Mouse (Mus musculus): ENCODE measurements at regions not wholly inside any gene's neighbourhood (a gene's known extent, or its start where the extent isn't known, plus 50 kb on each side); places are given as distances from the start of the nearest gene placed in this dataset.
"Not testable (repeated sequence)": the region's sequence is repeated elsewhere in the genome, so short reads cannot be mapped to it uniquely, and the experiment has no call there.

DNA sequence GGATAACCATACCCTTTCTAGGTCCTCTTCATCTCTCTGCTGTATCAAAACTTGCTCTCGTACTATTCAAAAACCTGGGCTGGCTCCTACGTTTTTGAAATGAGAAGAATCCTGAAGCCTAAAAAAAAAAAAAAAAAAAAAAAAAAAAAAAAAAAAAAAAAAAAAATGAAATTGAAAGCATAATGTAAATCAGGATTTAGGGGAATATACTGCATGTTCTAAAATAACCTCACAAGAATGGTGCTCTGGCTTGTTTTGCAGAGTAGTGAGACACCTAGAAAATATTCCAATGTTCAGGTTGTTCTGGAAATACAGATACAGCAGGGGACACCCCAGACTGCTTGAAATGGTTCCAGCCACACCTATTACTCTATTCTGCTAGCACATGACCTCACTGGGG is 442.0 kb downstream of the Lmo7 start:
- TF ChIP-seq CTCF (IDR thresholded peaks at IDR 0.05; ENCODE audit: low read depth) (no peak), EP300 (optimal IDR thresholded peaks at IDR 0.05) (no peak)
- no peaks in the 10 kb centered on the region for H3K36me3 ChIP-seq (ENCODE audit: control insufficient read depth, insufficient read depth, low read length)
- no peak overlapping the region for H3K27ac ChIP-seq (replicated peaks)
- no peaks in the 10 kb centered on the region for H3K27me3 ChIP-seq (ENCODE audit: control insufficient read depth, insufficient read depth, low read length)
- no peak for ATAC-seq (ENCODE audit: low FRiP score, low TSS enrichment)
- H3K4me3 ChIP-seq (ENCODE audit: low read depth, low read length) = no peak overlapping the region
- H3K4me2 ChIP-seq (replicated peaks; ENCODE audit: low read depth) = no peak overlapping the region
- WGBS = 80% methylated on average over 2 of the region's 2 CpGs
- H3K9ac ChIP-seq (ENCODE audit: low read length) = no peak overlapping the region
- no peak for DNase-seq (ENCODE audit: low spot score)
- H3K4me1 ChIP-seq (replicated peaks; ENCODE audit: control insufficient read depth, insufficient read depth) = no peaks in the 10 kb centered on the region
- H3K9me3 ChIP-seq (ENCODE audit: control insufficient read depth, low read length) = no peaks in the 10 kb centered on the region

GRCm38 (mm10) chr14:102161291-102162284 is 431.8 kb downstream of the Lmo7 start:
- Histone ChIP-seq H3K9ac (ENCODE audit: low read length) (no peak overlapping the region), H3K27ac (replicated peaks) (no peak overlapping the region), H3K9me3 (ENCODE audit: control insufficient read depth, low read length) (no peaks in the 10 kb centered on the region), H3K36me3 (ENCODE audit: control insufficient read depth, insufficient read depth, low read length) (no peaks in the 10 kb centered on the region), H3K27me3 (ENCODE audit: control insufficient read depth, insufficient read depth, low read length) (no peaks in the 10 kb centered on the region), H3K4me1 (replicated peaks; ENCODE audit: control insufficient read depth, insufficient read depth) (no peaks in the 10 kb centered on the region), H3K4me2 (replicated peaks; ENCODE audit: low read depth) (no peak overlapping the region), H3K4me3 (ENCODE audit: low read depth, low read length) (no peak overlapping the region)
- ATAC-seq (ENCODE audit: low FRiP score, low TSS enrichment) = no peak
- WGBS = 69% methylated on average over 3 of the region's 3 CpGs
- TF ChIP-seq CTCF (IDR thresholded peaks at IDR 0.05; ENCODE audit: low read depth) = no peak
- no peak for TF ChIP-seq EP300 (optimal IDR thresholded peaks at IDR 0.05)
- no peak for DNase-seq (ENCODE audit: low spot score)

DNA sequence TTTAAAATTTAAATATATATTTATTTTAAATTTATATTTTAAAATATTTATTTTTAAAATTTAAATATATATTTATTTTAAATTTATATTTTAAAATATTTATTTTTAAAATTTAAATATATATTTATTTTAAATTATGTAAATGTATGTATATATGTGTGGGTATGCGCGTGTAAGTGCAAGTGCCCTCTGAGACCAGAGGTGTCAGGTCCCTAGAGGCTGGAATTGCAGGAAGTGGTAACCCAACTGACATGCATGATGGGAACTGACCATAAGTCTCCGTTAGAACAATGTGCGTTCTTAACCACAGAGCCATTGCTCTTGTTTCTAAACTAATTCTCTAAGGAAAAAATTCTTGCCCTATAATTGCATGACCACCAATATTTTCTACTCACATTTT is 420.7 kb downstream of the Lmo7 start:
- H3K9me3 ChIP-seq (ENCODE audit: control insufficient read depth, low read length); H3K27ac ChIP-seq (replicated peaks); H3K36me3 ChIP-seq (ENCODE audit: control insufficient read depth, insufficient read depth, low read length); H3K4me2 ChIP-seq (replicated peaks; ENCODE audit: low read depth); H3K27me3 ChIP-seq (ENCODE audit: control insufficient read depth, insufficient read depth, low read length); H3K9ac ChIP-seq (ENCODE audit: low read length); H3K4me1 ChIP-seq (replicated peaks; ENCODE audit: control insufficient read depth, insufficient read depth); H3K4me3 ChIP-seq (ENCODE audit: low read depth, low read length); ATAC-seq (ENCODE audit: low FRiP score, low TSS enrichment); DNase-seq (ENCODE audit: low spot score): not testable (repeated sequence)
- 95% methylated on average over 4 of the region's 4 CpGs for WGBS

- ATAC-seq (ENCODE audit: low FRiP score, low TSS enrichment) (no peak), DNase-seq (ENCODE audit: low spot score) (no peak)
- no peaks in the 10 kb centered on the region for H3K27me3 ChIP-seq (ENCODE audit: control insufficient read depth, insufficient read depth, low read length)
- no peaks in the 10 kb centered on the region for H3K4me1 ChIP-seq (replicated peaks; ENCODE audit: control insufficient read depth, insufficient read depth)
- H3K27ac ChIP-seq (replicated peaks) = no peak overlapping the region
- no peaks in the 10 kb centered on the region for H3K9me3 ChIP-seq (ENCODE audit: control insufficient read depth, low read length)
- H3K4me2 ChIP-seq (replicated peaks; ENCODE audit: low read depth) = no peak overlapping the region
- H3K4me3 ChIP-seq (ENCODE audit: low read depth, low read length) = no peak overlapping the region
- no peaks in the 10 kb centered on the region for H3K36me3 ChIP-seq (ENCODE audit: control insufficient read depth, insufficient read depth, low read length)
- WGBS = 34% methylated on average over 2 of the region's 2 CpGs
- TF ChIP-seq EP300 (optimal IDR thresholded peaks at IDR 0.05) (no peak), CTCF (IDR thresholded peaks at IDR 0.05; ENCODE audit: low read depth) (no peak)
- no peak overlapping the region for H3K9ac ChIP-seq (ENCODE audit: low read length)
These were observed 413.0 kb downstream of the Lmo7 start for GRCm38 (mm10) chr14:102142720-102143119.

DNA sequence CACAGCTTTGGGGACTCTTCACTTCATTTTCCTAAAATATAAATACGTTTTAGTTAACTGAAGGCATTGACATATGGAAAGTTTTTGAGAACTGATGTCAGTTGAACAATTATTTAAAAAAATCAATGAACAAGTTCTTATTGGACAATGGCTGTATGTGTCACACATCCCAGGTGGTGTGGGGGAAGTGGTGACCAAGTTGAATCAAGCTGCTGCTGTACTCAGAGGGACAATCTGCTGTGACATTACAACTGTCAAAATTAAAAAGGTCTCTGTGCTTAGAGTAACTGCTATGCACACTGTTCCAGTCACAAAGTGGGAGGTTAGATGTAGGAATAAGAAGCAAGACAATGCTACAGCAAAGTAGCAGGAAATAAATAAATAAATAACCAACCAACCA is 409.2 kb downstream of the Lmo7 start:
- Histone ChIP-seq H3K27me3 (ENCODE audit: control insufficient read depth, insufficient read depth, low read length) (no peaks in the 10 kb centered on the region), H3K27ac (replicated peaks) (no peak overlapping the region), H3K9ac (ENCODE audit: low read length) (no peak overlapping the region), H3K9me3 (ENCODE audit: control insufficient read depth, low read length) (no peaks in the 10 kb centered on the region), H3K4me2 (replicated peaks; ENCODE audit: low read depth) (no peak overlapping the region), H3K4me1 (replicated peaks; ENCODE audit: control insufficient read depth, insufficient read depth) (no peaks in the 10 kb centered on the region), H3K36me3 (ENCODE audit: control insufficient read depth, insufficient read depth, low read length) (no peaks in the 10 kb centered on the region), H3K4me3 (ENCODE audit: low read depth, low read length) (no peak overlapping the region)
- 70% methylated on average over 1 of the region's 1 CpGs for WGBS
- DNase-seq (ENCODE audit: low spot score) = no peak
- TF ChIP-seq CTCF (IDR thresholded peaks at IDR 0.05; ENCODE audit: low read depth) = no peak
- TF ChIP-seq EP300 (optimal IDR thresholded peaks at IDR 0.05) = no peak
- no peak for ATAC-seq (ENCODE audit: low FRiP score, low TSS enrichment)

DNA sequence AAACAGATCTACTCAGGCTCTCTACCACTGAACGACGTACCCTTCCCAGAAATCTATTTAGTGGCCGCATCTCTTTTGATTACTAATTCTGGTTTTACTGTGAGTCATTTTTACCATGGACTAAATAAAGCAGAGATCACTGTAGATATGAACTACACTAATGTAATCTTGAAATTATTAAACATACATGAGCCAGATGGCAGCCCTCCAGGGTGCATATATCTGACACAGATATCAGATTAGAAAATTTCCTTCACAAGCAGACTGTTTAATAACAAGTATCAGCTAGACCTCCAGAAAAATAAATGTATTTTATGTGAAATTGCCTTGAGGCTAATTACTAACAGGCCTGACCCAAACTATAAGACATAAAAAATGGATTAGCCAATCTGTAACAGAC is 388.4 kb downstream of the Lmo7 start:
- WGBS = 52% methylated on average over 3 of the region's 3 CpGs
- ATAC-seq (ENCODE audit: low FRiP score, low TSS enrichment) = no peak
- H3K36me3 ChIP-seq (ENCODE audit: control insufficient read depth, insufficient read depth, low read length) = no peaks in the 10 kb centered on the region
- no peak overlapping the region for H3K4me2 ChIP-seq (replicated peaks; ENCODE audit: low read depth)
- H3K9ac ChIP-seq (ENCODE audit: low read length) = no peak overlapping the region
- no peak overlapping the region for H3K27ac ChIP-seq (replicated peaks)
- TF ChIP-seq CTCF (IDR thresholded peaks at IDR 0.05; ENCODE audit: low read depth) (no peak), EP300 (optimal IDR thresholded peaks at IDR 0.05) (no peak)
- H3K9me3 ChIP-seq (ENCODE audit: control insufficient read depth, low read length) = no peaks in the 10 kb centered on the region
- no peaks in the 10 kb centered on the region for H3K4me1 ChIP-seq (replicated peaks; ENCODE audit: control insufficient read depth, insufficient read depth)
- no peak for DNase-seq (ENCODE audit: low spot score)
- no peak overlapping the region for H3K4me3 ChIP-seq (ENCODE audit: low read depth, low read length)
- H3K27me3 ChIP-seq (ENCODE audit: control insufficient read depth, insufficient read depth, low read length) = no peaks in the 10 kb centered on the region

Measured in stomach, postnatal 0 days (tissue).